Mouse (Mus musculus) right cerebral cortex, adult 2 months (tissue): Measurements from ENCODE around the gene Hsf4.

Experiments used
- DNase-seq, 2 experiments: peaks; one replicate each; pipeline ENCODE4 v3.0.0; 2021 to 2022; ENCODE audit warnings: low spot score in 2 of 2

Gene Hsf4

GRCm38 (mm10) chr8:105305211-105306145, 35.9 kb downstream of the Hsf4 start, which contains the start of gene Elmo3:
Gene Elmo3 (plus strand): TSS chr8:105305601.
- DNase-seq, result peak; percentile 60 to 64

GRCm38 (mm10) chr8:105306146-105306691, 36.6 kb downstream of the Hsf4 start:
- no peak for DNase-seq

DNA sequence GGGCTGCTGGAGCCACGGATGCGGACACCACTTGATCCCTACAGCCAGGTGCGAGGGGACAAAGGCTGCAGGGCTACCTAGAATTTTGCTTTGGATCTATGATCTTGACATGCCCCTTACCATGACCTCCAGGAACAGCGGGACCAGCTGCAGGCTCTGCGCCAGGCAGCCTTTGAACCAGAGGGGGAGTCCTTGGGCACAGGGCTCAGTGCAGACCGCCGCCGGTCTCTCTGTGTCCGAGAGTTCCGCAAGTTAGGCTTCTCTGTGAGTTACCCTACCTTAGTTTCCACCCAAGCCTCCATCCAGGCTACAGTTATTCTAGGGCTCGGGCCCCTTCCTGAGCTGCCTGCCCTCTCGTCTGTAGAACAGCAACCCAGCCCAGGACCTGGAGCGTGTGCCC, 38.1 kb downstream of the Hsf4 start:
- no peak for DNase-seq

DNA sequence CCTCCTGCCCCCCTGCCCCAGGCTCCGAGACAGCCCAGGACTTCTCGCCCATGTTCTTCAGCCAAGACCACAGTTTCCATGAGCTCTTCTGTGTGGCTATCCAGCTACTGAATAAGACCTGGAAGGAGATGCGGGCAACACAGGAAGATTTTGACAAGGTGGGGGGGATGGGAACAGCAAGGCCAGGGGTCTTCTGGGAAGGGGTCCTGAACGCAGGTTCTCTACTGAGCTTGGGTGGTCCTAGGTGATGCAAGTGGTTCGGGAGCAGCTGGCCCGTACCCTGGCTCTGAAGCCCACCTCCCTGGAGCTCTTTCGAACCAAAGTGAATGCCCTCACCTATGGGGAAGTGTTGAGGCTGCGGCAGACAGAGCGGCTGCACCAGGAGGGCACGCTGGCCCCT, 38.8 kb downstream of the Hsf4 start:
- no peak for DNase-seq

DNA sequence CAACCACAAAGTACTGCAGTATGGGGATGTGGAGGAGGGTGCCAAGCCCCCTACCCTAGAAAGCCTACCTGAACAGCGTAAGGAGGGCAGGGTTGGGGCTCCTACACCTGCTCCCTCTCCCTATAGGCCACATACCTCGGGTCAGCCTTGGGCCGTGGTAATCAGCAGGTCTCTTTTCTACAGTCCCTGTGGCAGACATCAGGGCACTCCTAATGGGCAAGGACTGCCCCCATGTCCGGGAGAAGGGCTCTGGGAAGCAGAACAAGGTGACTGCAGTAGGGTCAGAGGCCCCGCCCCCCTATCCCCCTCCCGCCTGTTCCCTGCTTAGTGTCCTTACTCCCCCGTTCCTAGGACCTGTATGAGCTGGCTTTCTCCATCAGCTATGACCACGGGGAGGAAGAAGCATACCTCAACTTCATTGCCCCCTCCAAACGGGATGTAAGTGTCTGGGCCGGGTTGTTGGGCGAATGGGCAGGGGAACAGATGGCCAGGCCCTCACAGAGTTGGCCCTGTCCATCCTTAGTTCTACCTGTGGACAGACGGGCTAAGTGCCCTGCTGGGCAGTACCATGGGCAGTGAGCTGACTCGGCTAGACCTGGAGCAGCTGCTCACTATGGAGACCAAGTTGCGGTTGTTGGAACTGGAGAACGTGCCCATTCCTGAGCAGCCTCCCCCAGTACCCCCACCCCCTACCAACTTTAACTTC, 39.7 kb downstream of the Hsf4 start:
- DNase-seq, result no peak

- no peak for DNase-seq
Observed at GRCm38 (mm10) chr8:105310118-105310517, 40.5 kb downstream of the Hsf4 start.

DNA sequence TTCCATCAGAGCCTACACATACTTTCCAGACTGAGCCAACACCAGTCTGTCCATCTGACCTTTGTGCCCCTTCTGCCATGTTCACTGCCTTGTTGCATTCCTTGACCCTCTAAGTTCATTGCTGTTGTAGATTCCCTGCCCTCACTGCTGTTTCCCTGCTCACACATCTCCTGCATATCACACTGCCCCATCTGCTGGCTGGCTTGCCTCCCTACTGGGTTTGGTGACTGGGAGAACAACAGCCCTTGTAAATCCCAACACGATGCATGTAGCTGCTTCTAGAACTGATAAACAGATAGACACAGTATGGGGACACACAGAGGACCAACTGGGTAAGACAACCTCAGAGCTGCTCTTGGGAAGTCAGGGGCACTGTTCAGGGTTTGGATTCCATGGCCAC, 42.1 kb downstream of the Hsf4 start:
- DNase-seq, result no peak

DNA sequence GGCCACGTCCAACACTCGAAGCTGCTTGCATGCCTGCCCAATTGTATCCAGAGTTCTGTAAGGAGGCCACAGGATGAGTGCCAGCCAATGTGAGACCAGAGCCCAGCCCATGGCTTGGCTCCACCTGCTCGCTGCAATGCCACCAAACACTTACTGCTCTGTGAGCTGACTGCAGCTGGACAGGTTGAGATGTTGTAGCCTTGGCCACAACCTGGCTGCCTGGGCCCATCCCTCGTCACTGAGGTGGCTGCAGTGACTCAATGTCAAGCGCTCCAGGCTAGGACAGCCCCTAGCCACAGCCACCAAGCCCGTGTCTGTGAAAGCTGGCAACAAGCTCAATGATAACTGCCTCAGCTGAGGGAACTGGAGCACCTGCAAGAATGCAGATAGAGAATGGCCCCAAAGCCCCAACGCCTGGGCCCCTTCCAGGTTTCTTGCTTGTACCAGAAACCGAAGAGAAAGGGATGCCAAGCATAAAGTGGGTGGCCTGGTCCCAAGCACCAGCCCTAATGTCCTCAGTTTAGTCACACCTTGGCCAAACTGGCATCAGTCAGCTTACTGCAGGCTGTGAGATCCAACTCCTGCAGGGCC, 43.4 kb downstream of the Hsf4 start:
- no peak for DNase-seq

- DNase-seq, result no peak
Observed at GRCm38 (mm10) chr8:105313622-105314402, 44.2 kb downstream of the Hsf4 start.

DNA sequence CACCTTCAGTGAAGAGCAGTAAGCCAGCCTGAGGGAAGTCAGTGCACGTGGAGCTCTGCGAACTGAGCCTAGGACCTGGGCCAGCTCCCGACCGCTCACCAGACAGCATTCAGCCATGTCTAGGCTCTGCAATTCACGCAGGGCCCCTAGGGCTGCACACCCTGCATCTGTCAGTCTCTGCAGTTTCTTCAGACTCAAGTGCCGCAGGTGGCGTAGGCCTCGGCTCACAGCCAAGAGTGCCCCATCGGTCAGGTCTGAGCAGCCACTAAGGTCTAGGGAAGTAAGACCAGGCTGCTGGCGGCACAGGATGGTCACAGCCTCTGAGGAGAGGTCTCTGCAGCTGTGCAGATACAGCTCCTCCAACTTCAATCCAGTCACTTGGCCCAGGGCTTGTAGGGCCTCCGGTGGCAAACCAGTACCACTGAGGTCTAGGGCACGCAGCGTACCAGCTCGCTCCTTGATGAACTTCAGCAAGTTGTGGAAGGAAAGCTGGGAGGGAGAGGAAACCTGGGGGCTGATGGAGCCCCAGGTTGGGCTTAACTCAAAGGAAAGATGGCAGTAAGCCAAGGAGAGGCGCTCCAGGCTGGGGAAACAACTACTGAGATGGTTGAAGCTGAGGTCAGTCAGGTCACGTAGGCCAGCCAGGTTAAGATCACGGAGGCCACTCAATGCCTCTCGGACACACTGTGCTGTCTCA, 45.6 kb downstream of the Hsf4 start:
- DNase-seq, result no peak

DNA sequence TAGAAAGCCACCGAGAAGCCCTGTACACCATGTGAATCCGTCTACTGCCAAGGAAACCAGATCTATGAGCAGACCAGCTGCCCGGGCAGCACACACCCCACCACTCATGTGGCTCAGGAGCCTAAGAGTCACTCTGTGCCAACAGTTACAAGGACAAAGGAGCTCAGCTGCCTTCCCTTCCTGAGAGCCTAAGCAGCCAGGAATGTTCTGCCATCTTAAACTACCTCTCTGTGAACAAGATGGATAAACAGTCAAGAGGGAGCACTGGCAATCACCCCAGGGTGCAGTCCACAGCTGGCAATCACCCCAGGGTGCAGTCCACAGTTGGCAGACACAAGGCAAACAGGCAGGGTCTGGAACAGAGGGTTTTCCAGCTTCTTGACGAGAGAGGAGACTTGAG, 48.3 kb downstream of the Hsf4 start:
- DNase-seq, result no peak

DNA sequence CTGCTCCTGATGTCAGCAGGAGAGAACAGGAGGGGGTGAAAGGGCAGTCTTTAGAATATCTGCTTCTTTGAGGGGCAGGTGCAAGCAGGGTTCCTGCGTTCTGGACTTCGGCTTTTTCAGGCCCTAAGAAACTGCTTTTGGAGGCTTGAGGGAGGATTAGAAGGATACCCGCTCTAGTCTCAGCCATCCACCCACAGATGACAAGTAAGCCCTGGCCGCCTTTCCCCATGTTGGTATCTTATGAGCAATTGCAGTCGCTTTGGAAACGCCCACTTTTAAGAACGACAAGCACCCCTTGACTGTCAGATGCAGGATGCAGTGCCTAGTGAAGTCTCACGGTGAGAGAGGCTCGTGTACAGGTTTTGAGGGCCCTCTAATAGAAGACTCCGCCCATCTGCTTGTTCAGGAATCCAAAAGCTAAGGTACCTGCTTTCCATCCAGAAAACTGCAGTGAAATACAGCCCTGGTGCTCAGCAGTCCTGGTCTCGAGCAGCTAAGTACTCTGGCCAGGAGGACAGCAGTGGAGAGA, 49.1 kb downstream of the Hsf4 start:
- no peak for DNase-seq

DNA sequence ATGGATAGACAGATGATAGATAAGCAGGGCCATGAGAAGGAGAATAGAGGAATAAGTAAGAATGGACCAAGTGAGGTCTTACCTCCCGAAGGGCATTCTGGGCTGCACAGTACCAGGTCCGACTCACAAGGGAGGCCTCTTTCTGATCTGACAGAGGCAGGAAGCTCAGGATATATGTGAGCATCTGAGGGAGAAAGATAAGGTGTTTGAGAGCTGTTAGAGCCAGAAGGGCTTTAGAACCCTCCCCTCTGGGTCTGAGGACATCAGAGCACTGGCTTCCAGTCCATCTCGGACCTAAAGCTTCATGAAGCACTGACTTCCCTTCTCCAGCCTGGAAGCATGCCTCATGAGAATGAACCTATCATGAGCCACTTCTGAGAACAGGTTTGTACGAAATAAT, 53.6 kb downstream of the Hsf4 start:
- no peak for DNase-seq
